Mouse (Mus musculus) erythroblast, embryonic 14.5 days (primary cell): Measurements from ENCODE around the gene Baiap3. TPM values are rescaled to one million over a fixed set of nuclear protein-coding genes. Genes with fewer than 3 reads are reported as not detected.

Experiments
- H3K27me3 ChIP-seq: 2 replicates; pipeline ENCODE4 v1.6.1; 2012; ENCODE audit warnings: inconsistent platforms; ENCODE audit not compliant: control insufficient read depth
- H3K36me3 ChIP-seq: 2 replicates; pipeline ENCODE4 v1.6.1; 2012; ENCODE audit warnings: mild to moderate bottlenecking, inconsistent platforms; ENCODE audit not compliant: control insufficient read depth
- H3K4me1 ChIP-seq: 2 replicates; pipeline ENCODE4 v1.6.1; 2012; ENCODE audit warnings: inconsistent platforms; ENCODE audit not compliant: control insufficient read depth
- H3K4me3 ChIP-seq: replicated peaks from 2 replicates; pipeline ENCODE3; 2012; ENCODE audit warnings: moderate library complexity, mild to moderate bottlenecking, inconsistent platforms
- H3K9me3 ChIP-seq: 2 replicates; pipeline ENCODE4 v1.6.1; 2012; ENCODE audit warnings: low read length, inconsistent platforms, mixed read lengths; ENCODE audit not compliant: control insufficient read depth
- GATA1 ChIP-seq: IDR thresholded peaks from 2 replicates; pipeline ENCODE4 v1.6.1; 2012; ENCODE audit warnings: low read length, inconsistent platforms, mixed read lengths
- TAL1 ChIP-seq: IDR thresholded peaks from 3 replicates; pipeline ENCODE4 v1.6.1; 2012; ENCODE audit warnings: low read length, inconsistent platforms, mixed read lengths
- polyA plus RNA-seq: library from polyadenylated mRNA; stranded (reverse); fragments of >175 nt; gene quantifications from 2 replicates; pipeline ENCODE4 v1.2.3, GENCODE M21; 2012

Gene Baiap3
- polyA plus RNA-seq, 1 experiment: not detected

DNA sequence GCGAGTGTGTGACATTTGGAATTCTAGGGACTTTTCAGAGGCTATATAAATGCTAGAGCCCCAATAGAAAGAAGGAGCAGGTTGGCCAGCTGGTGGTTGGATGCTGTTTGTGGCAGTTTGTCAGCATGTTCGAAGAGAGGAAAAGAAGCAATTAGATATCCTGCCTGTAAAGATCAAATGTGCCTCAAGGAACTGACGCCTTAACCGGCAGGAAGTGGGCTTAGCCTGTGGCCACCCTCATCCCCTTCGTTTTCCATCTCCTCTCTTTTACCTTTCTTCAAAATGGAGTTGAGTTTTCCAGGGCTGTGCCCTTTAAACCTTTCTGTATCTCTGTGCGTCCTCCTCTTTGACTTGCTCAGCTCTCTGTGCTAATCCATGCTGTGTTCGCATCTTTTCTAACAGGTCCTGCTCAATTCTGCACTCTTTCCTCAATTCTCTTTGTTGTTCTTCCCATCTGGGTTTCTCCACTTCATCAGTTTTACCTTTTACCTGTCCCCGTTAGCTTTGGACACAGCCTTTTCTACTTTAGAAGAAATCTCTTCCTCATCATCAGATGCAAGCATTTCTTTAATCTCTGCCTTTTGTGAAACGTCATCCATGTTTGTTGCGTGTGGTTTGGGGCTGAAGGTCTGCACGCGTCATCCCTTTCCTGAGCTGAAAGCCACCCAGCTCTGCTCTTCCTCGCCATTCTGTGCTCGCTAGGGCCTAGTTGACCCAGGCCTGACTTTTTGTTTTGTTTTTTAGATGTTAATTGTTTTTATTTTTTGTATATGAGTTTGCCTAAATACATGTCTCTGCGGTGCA lies 36.5 kb downstream of the Baiap3 start:
- no peaks in the 10 kb centered on the region for H3K27me3 ChIP-seq
- peaks cover 43% of the 10 kb centered on the region for H3K36me3 ChIP-seq
- H3K9me3 ChIP-seq: no peaks in the 10 kb centered on the region
- TF ChIP-seq TAL1 (no peak), GATA1 (no peak)
- H3K4me1 ChIP-seq: peaks cover 39% of the 10 kb centered on the region
- no peak overlapping the region for H3K4me3 ChIP-seq

DNA sequence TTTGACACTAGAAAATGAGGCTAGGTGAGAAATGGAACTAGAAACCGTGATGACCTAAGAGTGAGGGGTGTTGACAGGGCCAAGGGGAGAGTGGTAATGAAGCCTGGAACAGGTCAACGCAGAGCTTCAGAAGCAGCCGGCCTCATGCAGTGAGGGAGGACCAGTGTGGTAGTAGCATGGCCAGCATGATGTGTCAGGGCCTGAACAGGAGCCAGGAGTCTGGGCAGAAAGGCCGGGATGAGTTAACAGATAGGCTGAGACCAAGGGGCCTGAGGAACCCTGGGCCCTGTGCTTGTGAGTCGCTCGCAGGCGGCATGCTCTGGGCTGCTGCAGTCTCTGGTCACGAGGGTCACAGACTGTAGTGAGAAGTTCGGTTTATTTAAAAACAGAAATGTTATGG lies 37.2 kb downstream of the Baiap3 start:
- Histone ChIP-seq H3K36me3 (peaks cover 44% of the 10 kb centered on the region), H3K4me3 (no peak overlapping the region), H3K27me3 (no peaks in the 10 kb centered on the region), H3K9me3 (no peaks in the 10 kb centered on the region), H3K4me1 (peaks cover 32% of the 10 kb centered on the region)
- TF ChIP-seq TAL1 (no peak), GATA1 (no peak)

DNA sequence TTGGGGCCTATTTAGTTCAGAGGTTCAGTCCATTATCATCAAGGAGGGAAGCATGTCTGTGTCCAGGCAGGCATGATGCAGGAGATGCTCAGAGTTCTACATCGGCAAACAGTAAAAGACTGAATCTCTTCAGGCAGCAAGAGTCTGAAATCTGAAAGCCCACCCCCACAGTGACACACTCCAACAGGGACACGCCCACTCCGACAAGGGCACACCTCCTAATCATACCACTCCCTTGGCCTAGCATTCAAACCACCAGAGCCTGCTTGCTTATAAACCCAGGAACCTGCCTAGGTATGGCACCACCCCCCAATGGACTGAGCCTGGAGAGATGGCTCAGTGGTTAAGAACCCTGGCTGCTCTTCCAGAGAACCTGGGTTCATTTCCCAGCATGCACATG lies 40.7 kb downstream of the Baiap3 start:
- H3K27me3 ChIP-seq: no peaks in the 10 kb centered on the region
- TF ChIP-seq TAL1 (no peak), GATA1 (no peak)
- H3K36me3 ChIP-seq: peaks cover 58% of the 10 kb centered on the region
- H3K4me1 ChIP-seq: peaks cover 1% of the 10 kb centered on the region
- no peak overlapping the region for H3K4me3 ChIP-seq
- no peaks in the 10 kb centered on the region for H3K9me3 ChIP-seq

DNA sequence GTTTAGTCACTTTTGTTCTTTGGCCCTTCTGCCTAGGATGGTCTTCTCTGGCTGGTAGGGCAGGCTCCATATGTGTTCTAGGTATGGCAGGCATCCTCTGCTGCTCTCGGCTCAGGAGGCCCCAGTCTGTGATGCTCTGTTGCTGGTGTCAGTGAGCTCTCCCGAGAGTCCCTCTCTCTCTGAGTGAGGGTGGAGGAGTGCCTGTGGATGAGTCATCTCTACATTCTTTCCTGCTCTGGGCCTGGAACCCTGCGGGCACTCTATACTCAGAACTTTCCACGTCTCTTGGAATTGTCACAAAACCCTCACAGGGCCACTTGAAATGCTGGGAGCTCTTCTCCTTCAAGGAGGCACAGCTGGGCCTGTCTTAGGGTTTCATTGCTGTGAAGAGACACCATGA lies 44.5 kb downstream of the Baiap3 start:
- no peak overlapping the region for H3K4me3 ChIP-seq
- H3K9me3 ChIP-seq: no peaks in the 10 kb centered on the region
- H3K4me1 ChIP-seq: no peaks in the 10 kb centered on the region; the same call in 1 of the 2 replicates
- H3K27me3 ChIP-seq: no peaks in the 10 kb centered on the region
- TF ChIP-seq TAL1: no peak
- TF ChIP-seq GATA1: no peak
- peaks cover 67% of the 10 kb centered on the region for H3K36me3 ChIP-seq

DNA sequence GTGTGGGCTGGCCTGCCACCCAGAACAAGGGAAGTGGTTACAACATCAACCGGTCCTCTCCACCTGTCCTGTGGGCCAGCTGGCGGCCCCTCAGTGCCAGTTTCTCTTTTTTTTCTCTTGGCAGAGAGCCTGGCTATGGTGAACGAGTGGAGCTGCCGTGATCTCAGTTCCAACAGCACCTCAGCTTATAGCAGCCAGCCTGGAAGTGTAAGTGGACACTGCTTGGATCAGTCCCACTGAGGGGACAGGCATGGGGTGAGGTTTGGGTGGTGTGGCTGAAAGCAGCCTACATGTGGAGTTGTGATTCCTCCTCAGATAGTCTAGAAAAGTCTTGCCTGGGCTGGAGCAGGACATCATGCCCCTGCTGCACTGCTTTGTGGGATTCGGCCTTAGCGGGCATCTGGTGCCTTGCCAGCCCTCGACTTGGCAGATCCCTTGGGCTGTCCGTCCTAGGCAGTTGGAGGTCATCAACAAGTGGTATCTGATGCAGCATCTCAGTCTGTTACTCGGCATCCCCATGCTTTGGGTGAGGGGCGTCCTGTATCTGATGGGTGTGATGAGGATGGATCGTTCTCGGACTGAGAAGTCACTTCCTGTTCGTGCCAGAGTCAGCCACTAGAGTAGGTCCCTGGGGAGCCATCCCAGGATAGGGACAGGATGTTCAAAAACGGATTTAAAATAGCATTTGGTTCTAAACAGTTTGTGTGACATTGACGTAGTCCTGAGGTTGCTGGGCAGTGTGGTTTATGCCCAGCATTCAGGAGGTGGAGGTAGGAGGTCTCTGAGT lies 45.3 kb downstream of the Baiap3 start:
- no peak overlapping the region for H3K4me3 ChIP-seq
- no peaks in the 10 kb centered on the region for H3K9me3 ChIP-seq
- no peak for TF ChIP-seq TAL1
- peaks cover 63% of the 10 kb centered on the region for H3K36me3 ChIP-seq
- no peaks in the 10 kb centered on the region; the same call in 1 of the 2 replicates for H3K4me1 ChIP-seq
- H3K27me3 ChIP-seq: no peaks in the 10 kb centered on the region

DNA sequence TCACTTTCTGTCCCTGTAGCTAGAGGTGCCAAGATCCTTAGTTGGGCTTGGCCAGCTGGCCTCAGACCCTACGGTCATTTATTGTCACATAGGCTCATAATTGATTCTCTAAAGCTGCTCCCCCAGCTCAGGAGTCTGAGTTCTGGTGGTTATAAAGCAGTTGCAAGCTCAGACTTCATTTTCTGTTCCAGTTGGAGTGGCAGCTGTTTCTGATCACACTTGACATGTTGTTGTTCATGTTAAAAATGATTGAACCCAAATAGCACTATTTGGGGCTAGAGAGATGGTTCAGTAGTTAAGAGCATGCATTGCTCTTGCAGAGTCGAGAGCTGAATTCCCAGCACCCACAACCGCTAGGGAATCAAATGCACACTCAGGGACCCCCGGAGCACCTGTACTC lies 46.2 kb downstream of the Baiap3 start:
- TF ChIP-seq TAL1: no peak
- TF ChIP-seq GATA1: no peak
- Histone ChIP-seq H3K4me3 (no peak overlapping the region), H3K9me3 (no peaks in the 10 kb centered on the region), H3K4me1 (no peaks in the 10 kb centered on the region), H3K27me3 (no peaks in the 10 kb centered on the region), H3K36me3 (peaks cover 64% of the 10 kb centered on the region)

DNA sequence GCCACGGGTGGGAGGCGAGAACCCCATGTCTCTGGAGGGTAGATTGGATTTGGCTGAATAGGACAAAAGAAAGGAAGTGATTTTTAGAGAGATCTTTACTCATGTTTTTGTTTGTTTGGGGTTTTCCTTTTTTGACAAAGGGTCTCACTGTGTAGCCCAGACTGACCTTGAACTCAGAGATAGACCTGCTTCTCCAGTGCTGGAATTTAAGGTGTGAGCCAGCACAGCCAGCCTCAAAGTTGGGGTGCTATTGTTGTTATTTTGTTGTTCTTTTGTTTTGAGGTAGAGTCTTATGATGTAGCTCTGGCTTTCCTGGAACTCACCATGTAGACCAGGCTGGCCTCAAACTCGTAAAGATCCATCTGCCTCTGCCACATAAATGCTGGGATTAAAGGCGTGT lies 53.8 kb downstream of the Baiap3 start:
- H3K27me3 ChIP-seq: no peaks in the 10 kb centered on the region
- H3K36me3 ChIP-seq: peaks cover 49% of the 10 kb centered on the region
- peaks cover 2% of the 10 kb centered on the region for H3K4me1 ChIP-seq
- H3K4me3 ChIP-seq: no peak overlapping the region
- TF ChIP-seq GATA1 (no peak), TAL1 (no peak)
- no peaks in the 10 kb centered on the region for H3K9me3 ChIP-seq

Other genes starting within 250 kb of the Baiap3 start
- 1.1 and 1.5 TPM in 2 replicates for gene Cramp1l, start 240.6 kb downstream of the Baiap3 start, polyA plus RNA-seq
- gene Ift140, start 240.3 kb downstream of the Baiap3 start, polyA plus RNA-seq: 0.97 and 1.0 TPM in 2 replicates
- gene Tmem204, start 172.8 kb downstream of the Baiap3 start, polyA plus RNA-seq: not detected in 2 replicates
- 2.0 and 3.1 TPM in 2 replicates for gene Telo2, start 140.4 kb downstream of the Baiap3 start, polyA plus RNA-seq
- not detected in 2 replicates for gene Ptx4, start 135.6 kb downstream of the Baiap3 start, polyA plus RNA-seq
- 2.0 and 2.1 TPM in 2 replicates for gene Clcn7, start 123.0 kb downstream of the Baiap3 start, polyA plus RNA-seq
- not detected in 2 replicates for gene Ccdc154, start 93.9 kb downstream of the Baiap3 start, polyA plus RNA-seq
- gene Gm38655, start 80.9 kb downstream of the Baiap3 start, polyA plus RNA-seq: not detected in 2 replicates
- gene BC003965, start 71.8 kb downstream of the Baiap3 start, polyA plus RNA-seq: 2.0 and 2.1 TPM in 2 replicates
- gene Unkl, start 68.0 kb downstream of the Baiap3 start, polyA plus RNA-seq: 5.5 and 5.8 TPM in 2 replicates
- gene Gnptg, start 16.2 kb downstream of the Baiap3 start, polyA plus RNA-seq: 1.3 and 2.1 TPM in 2 replicates
- gene Tsr3, start 16.2 kb downstream of the Baiap3 start, polyA plus RNA-seq: 1.5 and 2.2 TPM in 2 replicates
- 19.3 and 26.5 TPM in 2 replicates for gene Ube2i, start 18.3 kb upstream of the Baiap3 start, polyA plus RNA-seq
- 0.28 and 0.74 TPM in 2 replicates for gene Prss34, start 42.0 kb upstream of the Baiap3 start, polyA plus RNA-seq
- gene Prss28, start 52.3 kb upstream of the Baiap3 start, polyA plus RNA-seq: 0.08 TPM in 1 of 2 replicates, not detected in the other
- gene Prss29, start 62.3 kb upstream of the Baiap3 start, polyA plus RNA-seq: not detected in 2 replicates
- gene Tpsab1, start 89.2 kb upstream of the Baiap3 start, polyA plus RNA-seq: 0.04 TPM in 1 of 2 replicates, not detected in the other
- 0.21 and 0.22 TPM in 2 replicates for gene Tpsb2, start 109.9 kb upstream of the Baiap3 start, polyA plus RNA-seq
- gene Tpsg1, start 112.9 kb upstream of the Baiap3 start, polyA plus RNA-seq: not detected in 2 replicates
- 0.06 and 0.26 TPM in 2 replicates for gene Cacna1h, start 177.4 kb upstream of the Baiap3 start, polyA plus RNA-seq
- not detected in 2 replicates for gene Tekt4, start 198.3 kb upstream of the Baiap3 start, polyA plus RNA-seq
- 0.01 TPM in 1 of 2 replicates, not detected in the other for gene Sstr5, start 240.9 kb upstream of the Baiap3 start, polyA plus RNA-seq